In the genomic region with DNA sequence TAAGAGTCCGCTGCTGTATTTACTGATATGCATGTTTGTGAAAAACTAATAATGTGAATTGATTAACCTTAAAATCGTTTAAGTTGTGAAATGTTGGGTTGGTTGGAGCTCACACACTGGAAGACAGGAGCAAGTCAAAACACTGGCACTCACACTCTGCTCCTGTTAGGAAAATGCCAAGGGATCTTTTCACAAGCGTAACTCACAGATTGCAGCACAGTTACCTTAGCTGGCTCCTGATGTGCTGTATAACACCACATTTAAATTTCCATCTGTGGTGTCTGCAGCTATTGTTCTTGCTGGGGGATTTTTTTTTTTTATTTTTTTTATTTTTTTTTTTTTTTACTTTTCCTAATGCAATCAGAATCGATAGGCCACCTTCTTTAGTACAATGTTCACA, we compare ENCODE assay signal across 27 mouse cellular contexts.
"Had no signal": no experiment of that assay in that cellular context is flagged by ENCODE, and none has a peak within 500 bp of the region (broad histone marks: within the 10 kb centered on the region; RNA-seq: fewer than 3 reads in every experiment).

No protein-coding gene starts in this region.

- H3K4me2 ChIP-seq: heart, embryonic 12.5 days; hindbrain, embryonic 12.5 days; hindbrain, embryonic 14.5 days; intestine, embryonic 15.5 days; limb, embryonic 12.5 days; liver, embryonic 11.5 days; liver, embryonic 13.5 days; liver, embryonic 15.5 days had no signal

- DNase-seq: gastrocnemius, postnatal 25 days; heart, adult 18-20 months; heart, postnatal 10 days; heart, postnatal 4 days; kidney, adult 18-20 months; kidney, adult 8-10 months; kidney, postnatal 10 days; kidney, postnatal 25 days; kidney, postnatal 4 days; liver; liver, embryonic 13.5 days; liver, postnatal 0 days had no signal

- ATAC-seq: hindbrain, embryonic 16.5 days; inflammation-experienced regulatory T-cells, adult 6 months; intestine, embryonic 15.5 days; intestine, postnatal 0 days; liver, postnatal 0 days had no signal

- H3K9me3 ChIP-seq: heart, embryonic 10.5 days; heart, embryonic 12.5 days; hindbrain, embryonic 10.5 days; hindbrain, embryonic 12.5 days; intestine, embryonic 15.5 days; limb, embryonic 10.5 days; limb, embryonic 12.5 days; liver, embryonic 13.5 days; liver, embryonic 15.5 days had no signal

- H3K9ac ChIP-seq: heart, embryonic 12.5 days; hindbrain, embryonic 12.5 days; hindbrain, embryonic 14.5 days; intestine, embryonic 15.5 days; limb, embryonic 12.5 days; liver, embryonic 13.5 days; liver, embryonic 15.5 days; liver, postnatal 0 days had no signal

- H3K4me3 ChIP-seq: heart, embryonic 10.5 days; heart, embryonic 12.5 days; hindbrain, embryonic 10.5 days; hindbrain, embryonic 12.5 days; intestine, embryonic 15.5 days; layer of hippocampus, adult 2 months; left cerebral cortex, adult 2 months; limb, embryonic 10.5 days; limb, embryonic 12.5 days; liver, embryonic 13.5 days; liver, embryonic 15.5 days had no signal

- H3K4me1 ChIP-seq: heart, embryonic 10.5 days; hindbrain, embryonic 10.5 days; hindbrain, embryonic 12.5 days; intestine, embryonic 15.5 days; limb, embryonic 10.5 days; limb, embryonic 12.5 days; liver, embryonic 13.5 days; liver, embryonic 15.5 days had no signal

- H3K27me3 ChIP-seq: heart, embryonic 12.5 days; hindbrain, embryonic 12.5 days; intestine, embryonic 15.5 days; limb, embryonic 12.5 days; liver, embryonic 13.5 days; liver, embryonic 15.5 days had no signal

- H3K27ac ChIP-seq: heart, embryonic 10.5 days; hindbrain, embryonic 10.5 days; hindbrain, embryonic 12.5 days; hindbrain, embryonic 14.5 days; intestine, embryonic 15.5 days; layer of hippocampus, adult 2 months; left cerebral cortex, adult 2 months; limb, embryonic 10.5 days; limb, embryonic 12.5 days; liver, embryonic 13.5 days; liver, embryonic 15.5 days had no signal

- H3K36me3 ChIP-seq: heart, embryonic 10.5 days; heart, embryonic 12.5 days; hindbrain, embryonic 10.5 days; hindbrain, embryonic 12.5 days; intestine, embryonic 15.5 days; limb, embryonic 10.5 days; limb, embryonic 12.5 days; liver, embryonic 13.5 days; liver, embryonic 15.5 days had no signal
